Mouse (Mus musculus) embryonic facial prominence, embryonic 15.5 days (tissue): Measurements from ENCODE around the gene Il20rb. TPM values are rescaled to one million over a fixed set of nuclear protein-coding genes. Genes with fewer than 3 reads are reported as not detected.
A peak's percentile ranks its signal among the peaks of the same experiment; 100 is the strongest.

ENCODE experiments used
- ATAC-seq: fragments of 200-750 bp; cut with Nextera tagmentation; 2 replicates; pipeline ENCODE4 v1.8.0; 2017; ENCODE audit warnings: low read depth, moderate TSS enrichment; ENCODE audit not compliant: insufficient number of reproducible peaks, low FRiP score, low TSS enrichment
- H3K27ac ChIP-seq: fragments of 300-500 bp; sonication (generic); replicated peaks from 2 replicates; pipeline ENCODE4 v1.5.1; 2015; ENCODE audit warnings: mild to moderate bottlenecking, inconsistent platforms
- H3K27me3 ChIP-seq: fragments of 300-500 bp; sonication (generic); 2 replicates; pipeline ENCODE4 v1.6.1; 2015; ENCODE audit warnings: inconsistent platforms
- H3K36me3 ChIP-seq: fragments of 300-500 bp; sonication (generic); 2 replicates; pipeline ENCODE4 v1.6.1; 2015; ENCODE audit warnings: mild to moderate bottlenecking, inconsistent platforms
- H3K4me1 ChIP-seq: fragments of 300-500 bp; sonication (generic); 2 replicates; pipeline ENCODE4 v1.6.1; 2015; ENCODE audit warnings: inconsistent platforms
- H3K4me2 ChIP-seq: fragments of 300-500 bp; sonication (generic); replicated peaks from 2 replicates; pipeline ENCODE4 v1.6.1; 2015; ENCODE audit warnings: mild to moderate bottlenecking, inconsistent platforms
- H3K4me3 ChIP-seq: fragments of 300-500 bp; sonication (generic); replicated peaks from 2 replicates; pipeline ENCODE4 v1.5.1; 2015; ENCODE audit warnings: mild to moderate bottlenecking, inconsistent platforms
- H3K9ac ChIP-seq: fragments of 300-500 bp; sonication (generic); 2 replicates; pipeline ENCODE4 v1.6.1; 2015; ENCODE audit warnings: inconsistent platforms
- H3K9me3 ChIP-seq: fragments of 300-500 bp; sonication (generic); replicated peaks from 2 replicates; pipeline ENCODE4 v1.6.1; 2016; ENCODE audit warnings: inconsistent platforms
- WGBS: fragments of 180-500 bp; shearing (Covaris S2); methylation state at CpG from one replicate; pipeline ENCODE4 v1.1.7; 2015; 5-methylcytosine and 5-hydroxymethylcytosine counted together
- polyA plus RNA-seq: library from polyadenylated mRNA; unstranded; fragments of >200 nt; fragmentation: Nextera tagmentation; extraction: Ambion mirVana; gene quantifications from 2 replicates; pipeline ENCODE4 v1.2.1, GENCODE M21; 2015

Il20rb gene
- 7.8 and 8.5 TPM in 2 replicates for polyA plus RNA-seq

GRCm38 (mm10) chr9:100486431-100486830, at the start of gene Il20rb:
Il20rb (minus strand) TSS chr9:100486788.
- 0 out of 2 replicates have a peak within 1 kb of the TSS, but pooled peaks have one; percentile 55 for H3K27ac ChIP-seq
- no peak for ATAC-seq
- H3K4me3 ChIP-seq, result no peak within 1 kb of the TSS
- no peaks in the 10 kb centered on the region for H3K36me3 ChIP-seq
- no peaks in the 10 kb centered on the region for H3K27me3 ChIP-seq
- peaks cover 12% of the 10 kb centered on the region for H3K4me1 ChIP-seq
- no peak within 1 kb of the TSS for H3K4me2 ChIP-seq
- H3K9ac ChIP-seq, result no peak within 1 kb of the TSS
- H3K9me3 ChIP-seq, result no peaks in the 10 kb centered on the region
- 77% methylated on average over 5 of the region's 5 CpGs for WGBS

DNA sequence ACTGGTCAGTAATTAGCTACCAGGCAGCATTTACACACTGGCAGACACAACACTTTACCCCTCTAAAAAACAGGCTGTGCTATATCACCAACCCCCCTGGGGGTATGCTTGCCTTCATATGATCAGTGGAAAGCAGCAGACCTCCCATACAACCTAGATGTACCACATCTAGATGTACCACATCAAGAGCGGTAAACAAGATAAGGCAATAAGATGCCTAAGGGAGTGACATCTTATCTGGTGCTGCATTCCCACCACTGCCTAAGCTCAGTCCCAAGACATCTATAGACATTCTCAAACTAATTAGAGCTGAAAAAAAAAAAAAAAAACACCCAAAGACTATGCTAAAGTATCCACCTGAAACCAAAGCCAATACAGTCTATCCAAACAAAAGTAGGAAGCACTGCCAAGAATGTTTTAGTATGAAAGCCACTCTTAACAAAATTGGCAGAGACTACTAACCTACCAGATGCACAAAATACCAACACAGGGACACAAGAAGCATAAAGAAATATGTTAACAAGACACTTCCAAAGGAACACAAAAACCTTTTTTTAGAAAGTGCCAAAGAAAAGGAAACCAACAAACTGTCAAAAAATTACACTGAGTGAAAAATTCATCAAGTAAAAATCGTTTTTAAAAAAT, 49.2 kb upstream of the Il20rb start:
- Histone ChIP-seq H3K9ac (no peak overlapping the region), H3K27ac (no peak overlapping the region), H3K4me2 (no peak overlapping the region), H3K4me3 (no peak overlapping the region), H3K9me3 (no peaks in the 10 kb centered on the region), H3K4me1 (peaks cover 10% of the 10 kb centered on the region; the same call in 1 of the 2 replicates), H3K36me3 (no peaks in the 10 kb centered on the region), H3K27me3 (no peaks in the 10 kb centered on the region)
- 78% methylated on average over 2 of the region's 2 CpGs for WGBS
- ATAC-seq, result no peak

DNA sequence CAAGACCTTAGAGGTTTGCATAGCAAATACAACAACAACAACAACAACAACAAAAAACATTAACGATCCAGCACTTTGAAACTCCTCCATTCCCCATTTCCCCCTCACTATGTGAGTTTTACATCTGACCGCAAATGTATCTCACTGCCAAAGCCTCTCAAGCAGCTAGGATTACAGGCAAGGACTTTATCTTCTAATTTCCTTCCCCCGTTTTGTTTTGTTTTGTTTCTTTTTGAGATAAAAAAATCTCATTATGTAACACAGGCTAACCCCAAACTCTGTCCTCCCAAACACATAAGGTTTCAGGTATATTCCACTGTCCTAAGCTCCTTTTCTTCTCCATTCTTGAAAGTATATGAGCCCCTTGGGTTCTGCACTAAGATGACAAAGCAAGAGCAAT, 48.1 kb upstream of the Il20rb start:
- no peaks in the 10 kb centered on the region for H3K36me3 ChIP-seq
- no peak for ATAC-seq
- no peak overlapping the region for H3K9ac ChIP-seq
- H3K27me3 ChIP-seq, result no peaks in the 10 kb centered on the region
- peaks cover 10% of the 10 kb centered on the region; the same call in 1 of the 2 replicates for H3K4me1 ChIP-seq
- H3K4me2 ChIP-seq, result no peak overlapping the region
- H3K4me3 ChIP-seq, result no peak overlapping the region
- H3K9me3 ChIP-seq, result no peaks in the 10 kb centered on the region
- WGBS, result 84% methylated on average over 3 of the region's 3 CpGs
- H3K27ac ChIP-seq, result no peak overlapping the region

DNA sequence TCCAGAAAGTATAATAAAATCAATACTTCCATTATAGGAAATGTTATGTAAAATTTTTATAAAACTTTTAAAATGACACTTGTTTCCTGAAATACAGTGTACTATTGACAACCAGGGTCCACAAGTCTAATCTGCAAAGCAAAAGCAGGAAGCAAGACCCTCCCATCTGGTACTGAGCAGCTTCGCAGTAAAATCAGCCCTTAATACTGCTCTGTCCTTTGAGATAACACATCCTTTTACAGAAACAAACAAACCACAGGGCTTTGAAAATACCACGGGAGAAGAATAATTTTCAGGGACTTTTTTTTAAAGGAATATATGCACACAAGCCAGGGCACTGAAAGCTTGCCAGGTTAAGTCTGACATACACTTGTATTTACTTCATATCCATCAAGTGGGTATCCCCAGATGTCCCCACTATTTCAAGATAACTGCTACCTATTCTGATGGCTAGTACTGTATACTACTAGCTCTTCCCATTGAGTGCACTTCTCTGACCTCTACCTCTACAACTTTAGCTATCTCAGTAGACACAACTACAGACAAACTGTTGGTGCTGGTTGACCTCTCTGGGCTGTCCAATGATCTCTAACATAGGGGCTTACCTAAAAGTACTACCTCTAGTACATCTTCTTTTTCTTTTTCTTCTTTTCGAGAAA, 46.4 kb upstream of the Il20rb start:
- Histone ChIP-seq H3K27ac (no peak overlapping the region), H3K27me3 (no peaks in the 10 kb centered on the region), H3K4me2 (no peak overlapping the region), H3K4me3 (no peak overlapping the region), H3K4me1 (peaks cover 10% of the 10 kb centered on the region; the same call in 1 of the 2 replicates), H3K9me3 (peaks cover 6% of the 10 kb centered on the region; the same call in 1 of the 2 replicates), H3K9ac (no peak overlapping the region), H3K36me3 (no peaks in the 10 kb centered on the region)
- WGBS, result 71% methylated on average over 3 of the region's 3 CpGs
- no peak for ATAC-seq

GRCm38 (mm10) chr9:100531296-100531695, 44.7 kb upstream of the Il20rb start:
- WGBS, result 63% methylated on average over 1 of the region's 1 CpGs
- no peak overlapping the region for H3K4me2 ChIP-seq
- H3K27ac ChIP-seq, result no peak overlapping the region
- H3K9ac ChIP-seq, result no peak overlapping the region
- no peak overlapping the region for H3K4me3 ChIP-seq
- peaks cover 8% of the 10 kb centered on the region; the same call in 1 of the 2 replicates for H3K4me1 ChIP-seq
- H3K36me3 ChIP-seq, result no peaks in the 10 kb centered on the region
- ATAC-seq, result no peak
- H3K27me3 ChIP-seq, result no peaks in the 10 kb centered on the region
- peaks cover 6% of the 10 kb centered on the region; the same call in 1 of the 2 replicates for H3K9me3 ChIP-seq

GRCm38 (mm10) chr9:100525225-100525624, 38.6 kb upstream of the Il20rb start:
- no peaks in the 10 kb centered on the region for H3K27me3 ChIP-seq
- no peak overlapping the region for H3K4me3 ChIP-seq
- no peak overlapping the region for H3K27ac ChIP-seq
- no peaks in the 10 kb centered on the region for H3K4me1 ChIP-seq
- ATAC-seq, result no peak
- H3K9me3 ChIP-seq, result peaks cover 6% of the 10 kb centered on the region; the same call in 1 of the 2 replicates
- WGBS, result 89% methylated on average over 2 of the region's 2 CpGs
- H3K36me3 ChIP-seq, result no peaks in the 10 kb centered on the region
- H3K4me2 ChIP-seq, result no peak overlapping the region
- H3K9ac ChIP-seq, result no peak overlapping the region

GRCm38 (mm10) chr9:100522029-100522428, 35.4 kb upstream of the Il20rb start:
- 74% methylated on average over 2 of the region's 2 CpGs for WGBS
- H3K4me2 ChIP-seq, result no peak overlapping the region
- no peaks in the 10 kb centered on the region for H3K9me3 ChIP-seq
- H3K4me3 ChIP-seq, result no peak overlapping the region
- H3K4me1 ChIP-seq, result no peaks in the 10 kb centered on the region
- H3K9ac ChIP-seq, result no peak overlapping the region
- no peaks in the 10 kb centered on the region for H3K36me3 ChIP-seq
- H3K27me3 ChIP-seq, result no peaks in the 10 kb centered on the region
- ATAC-seq, result no peak
- no peak overlapping the region for H3K27ac ChIP-seq

- Histone ChIP-seq H3K27me3 (no peaks in the 10 kb centered on the region), H3K9me3 (no peaks in the 10 kb centered on the region), H3K4me3 (no peak overlapping the region), H3K4me1 (no peaks in the 10 kb centered on the region), H3K27ac (no peak overlapping the region), H3K36me3 (no peaks in the 10 kb centered on the region), H3K9ac (no peak overlapping the region), H3K4me2 (no peak overlapping the region)
- ATAC-seq, result no peak
- WGBS, result 7% methylated on average over 2 of the region's 2 CpGs
Observed at GRCm38 (mm10) chr9:100520586-100520985, 34.0 kb upstream of the Il20rb start.

DNA sequence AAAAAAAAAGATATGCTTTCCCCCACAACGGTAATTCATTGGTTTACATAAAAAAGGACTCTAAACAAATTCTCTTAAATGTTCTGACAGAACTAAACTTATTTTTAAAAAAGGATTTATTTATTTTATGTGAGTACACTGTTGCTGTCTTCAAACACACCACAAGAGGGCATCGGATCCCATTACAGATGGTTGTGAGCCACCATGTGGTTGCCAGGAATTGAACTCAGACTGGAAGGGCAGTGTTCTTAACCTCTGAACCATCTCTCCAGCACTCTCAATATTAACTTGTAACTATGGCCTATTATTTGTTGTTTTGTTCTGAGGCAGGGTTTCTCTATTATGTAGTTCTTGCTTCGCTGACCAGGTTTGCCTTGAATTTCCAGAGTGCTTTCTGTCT, 33.4 kb upstream of the Il20rb start:
- Histone ChIP-seq H3K36me3 (no peaks in the 10 kb centered on the region), H3K9ac (no peak overlapping the region), H3K4me1 (no peaks in the 10 kb centered on the region), H3K4me2 (no peak overlapping the region), H3K27ac (no peak overlapping the region), H3K9me3 (no peaks in the 10 kb centered on the region), H3K27me3 (no peaks in the 10 kb centered on the region), H3K4me3 (no peak overlapping the region)
- 95% methylated on average over 3 of the region's 3 CpGs for WGBS
- no peak for ATAC-seq

DNA sequence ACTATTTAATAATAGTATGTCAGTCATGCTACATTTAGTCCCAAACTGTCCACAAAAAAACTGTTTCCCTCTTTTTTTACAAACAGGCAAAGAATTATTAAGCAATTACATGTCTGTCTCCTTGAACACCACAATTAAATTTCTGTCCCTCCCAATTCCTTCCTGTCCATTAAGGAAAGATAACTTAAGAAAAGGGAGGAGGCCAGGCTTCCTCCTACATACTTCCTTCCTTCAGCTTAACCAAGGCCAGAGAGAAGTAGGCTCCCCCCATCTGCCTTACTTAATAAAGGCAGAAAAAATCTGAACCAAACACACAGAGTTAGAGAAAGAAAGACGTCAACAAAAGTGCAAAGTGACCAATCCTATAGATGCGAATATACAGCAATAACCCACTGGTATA, 21.0 kb upstream of the Il20rb start:
- ATAC-seq, result no peak
- Histone ChIP-seq H3K36me3 (peaks cover 5% of the 10 kb centered on the region; the same call in 1 of the 2 replicates), H3K4me1 (peaks cover 5% of the 10 kb centered on the region), H3K4me3 (no peak overlapping the region), H3K9ac (no peak overlapping the region), H3K9me3 (no peaks in the 10 kb centered on the region), H3K27ac (no peak overlapping the region), H3K4me2 (no peak overlapping the region), H3K27me3 (no peaks in the 10 kb centered on the region)
- WGBS, result 87% methylated on average over 2 of the region's 2 CpGs

- whole genome bisulfite sequencing, result 25% methylated on average over 2 of the region's 2 CpGs
- Histone ChIP-seq H3K4me2 (no peak overlapping the region), H3K36me3 (peaks cover 5% of the 10 kb centered on the region; the same call in 1 of the 2 replicates), H3K27ac (no peak overlapping the region), H3K4me1 (peaks cover 5% of the 10 kb centered on the region), H3K9ac (no peak overlapping the region), H3K4me3 (no peak overlapping the region), H3K27me3 (no peaks in the 10 kb centered on the region), H3K9me3 (no peaks in the 10 kb centered on the region)
- no peak for ATAC-seq
Observed at GRCm38 (mm10) chr9:100506652-100507051, 20.1 kb upstream of the Il20rb start.
